ENCODE assay signal across 24 mouse cellular contexts in genomic region chr1:181611118-181611517, GRCm38 (mm10). TPM values are rescaled to one million over a fixed set of nuclear protein-coding genes. Genes with fewer than 3 reads are reported as not detected.
DNase-seq lines count a peak whose midpoint lies in the region; ATAC-seq lines count a peak whose summit lies in the region.
"Had no signal": no experiment of that assay in that cellular context is flagged by ENCODE, and none has a peak within 500 bp of the region (broad histone marks: within the 10 kb centered on the region; RNA-seq: fewer than 3 reads in every experiment).

No protein-coding gene starts in this region.

- no peak overlapping the region for H3K9ac ChIP-seq in hindbrain, embryonic 13.5 days
- no peak overlapping the region for H3K9ac ChIP-seq in lung, embryonic 16.5 days (ENCODE audit: low read length)
- H3K9ac ChIP-seq in embryonic facial prominence, embryonic 11.5 days (replicated peaks; ENCODE audit: low read length) = no peak overlapping the region
- H3K9ac ChIP-seq in limb, embryonic 13.5 days = no peak overlapping the region
- no peak overlapping the region for H3K9ac ChIP-seq in forebrain, embryonic 16.5 days (replicated peaks; ENCODE audit: low read depth, low read length)
- H3K9ac ChIP-seq: embryonic facial prominence, embryonic 13.5 days; forebrain, embryonic 15.5 days; heart, embryonic 12.5 days; liver, postnatal 0 days; midbrain, embryonic 13.5 days; neural tube, embryonic 13.5 days; stomach, embryonic 15.5 days had no signal

- no peak overlapping the region for H3K27ac ChIP-seq in hindbrain, embryonic 10.5 days
- H3K27ac ChIP-seq in hindbrain, embryonic 13.5 days = no peak overlapping the region
- H3K27ac ChIP-seq in lung, embryonic 16.5 days (ENCODE audit: low read length) = no peak overlapping the region
- no peak overlapping the region for H3K27ac ChIP-seq in embryonic facial prominence, embryonic 11.5 days (replicated peaks; ENCODE audit: low read depth, low read length)
- no peak overlapping the region for H3K27ac ChIP-seq in limb, embryonic 13.5 days
- H3K27ac ChIP-seq in forebrain, embryonic 16.5 days (ENCODE audit: low read length) = no peak overlapping the region
- H3K27ac ChIP-seq: embryonic facial prominence, embryonic 13.5 days; forebrain, embryonic 15.5 days; midbrain, embryonic 13.5 days; neural tube, embryonic 13.5 days; stomach, embryonic 15.5 days had no signal

- WGBS in hindbrain, embryonic 10.5 days = 71% methylated on average over 3 of the region's 3 CpGs
- WGBS in hindbrain, embryonic 13.5 days = 77% methylated on average over 3 of the region's 3 CpGs
- WGBS in lung, embryonic 16.5 days = 34% methylated on average over 3 of the region's 3 CpGs
- WGBS in embryonic facial prominence, embryonic 11.5 days = 44% methylated on average over 3 of the region's 3 CpGs
- WGBS in limb, embryonic 13.5 days = 20% methylated on average over 3 of the region's 3 CpGs
- 72% methylated on average over 3 of the region's 3 CpGs for whole genome bisulfite sequencing in forebrain, embryonic 16.5 days

- H3K4me3 ChIP-seq in hindbrain, embryonic 10.5 days = no peak overlapping the region
- H3K4me3 ChIP-seq in hindbrain, embryonic 13.5 days = no peak overlapping the region
- H3K4me3 ChIP-seq in lung, embryonic 16.5 days (ENCODE audit: low read length) = no peak overlapping the region
- no peak overlapping the region for H3K4me3 ChIP-seq in embryonic facial prominence, embryonic 11.5 days (ENCODE audit: low read depth, low read length)
- no peak overlapping the region for H3K4me3 ChIP-seq in limb, embryonic 13.5 days
- no peak overlapping the region for H3K4me3 ChIP-seq in forebrain, embryonic 16.5 days (replicated peaks; ENCODE audit: low read length)
- H3K4me3 ChIP-seq: embryonic facial prominence, embryonic 13.5 days; forebrain, embryonic 15.5 days; heart, embryonic 12.5 days; midbrain, embryonic 13.5 days; neural tube, embryonic 13.5 days; stomach, embryonic 15.5 days had no signal

- H3K4me2 ChIP-seq in hindbrain, embryonic 13.5 days = no peak overlapping the region
- H3K4me2 ChIP-seq in lung, embryonic 16.5 days (ENCODE audit: low read depth, low read length) = no peak overlapping the region
- no peak overlapping the region for H3K4me2 ChIP-seq in embryonic facial prominence, embryonic 11.5 days (ENCODE audit: low read depth, low read length)
- H3K4me2 ChIP-seq in limb, embryonic 13.5 days (replicated peaks) = no peak overlapping the region
- no peak overlapping the region for H3K4me2 ChIP-seq in forebrain, embryonic 16.5 days (ENCODE audit: low read length)
- H3K4me2 ChIP-seq: embryonic facial prominence, embryonic 13.5 days; forebrain, embryonic 15.5 days; heart, embryonic 12.5 days; midbrain, embryonic 13.5 days; neural tube, embryonic 13.5 days; stomach, embryonic 15.5 days had no signal

- peak; percentile 9 for DNase-seq in hindbrain, embryonic 10.5 days (ENCODE audit: low spot score)
- DNase-seq in lung, postnatal 10 days = no peak
- peak; percentile 64 for DNase-seq in embryonic facial prominence, embryonic 11.5 days (ENCODE audit: low spot score)
- DNase-seq in ovary, postnatal 36 days (ENCODE audit: low spot score) = no peak
- DNase-seq: adrenal gland, postnatal 14 days; cerebellum, adult 18-20 months; cerebellum, postnatal 25 days; heart, postnatal 14 days; kidney, adult 11 months; liver, postnatal 0 days; thymus, adult 2 months had no signal

- H3K36me3 ChIP-seq in hindbrain, embryonic 10.5 days = no peaks in the 10 kb centered on the region
- H3K36me3 ChIP-seq in hindbrain, embryonic 13.5 days = no peaks in the 10 kb centered on the region
- H3K36me3 ChIP-seq in lung, embryonic 16.5 days (ENCODE audit: control insufficient read depth, insufficient read depth, low read length) = no peaks in the 10 kb centered on the region
- no peaks in the 10 kb centered on the region for H3K36me3 ChIP-seq in embryonic facial prominence, embryonic 11.5 days (replicated peaks; ENCODE audit: control insufficient read depth, insufficient read depth, low read depth, low read length)
- H3K36me3 ChIP-seq in limb, embryonic 13.5 days = no peaks in the 10 kb centered on the region
- no peaks in the 10 kb centered on the region for H3K36me3 ChIP-seq in forebrain, embryonic 16.5 days (ENCODE audit: control insufficient read depth, insufficient read depth)
- H3K36me3 ChIP-seq: embryonic facial prominence, embryonic 13.5 days; forebrain, embryonic 15.5 days; G1E; heart, embryonic 12.5 days; midbrain, embryonic 13.5 days; neural tube, embryonic 13.5 days; stomach, embryonic 15.5 days had no signal

- H3K9me3 ChIP-seq in hindbrain, embryonic 10.5 days = no peaks in the 10 kb centered on the region
- H3K9me3 ChIP-seq in hindbrain, embryonic 13.5 days = no peaks in the 10 kb centered on the region
- H3K9me3 ChIP-seq in lung, embryonic 16.5 days (ENCODE audit: control insufficient read depth, low read length) = no peaks in the 10 kb centered on the region
- no peaks in the 10 kb centered on the region for H3K9me3 ChIP-seq in embryonic facial prominence, embryonic 11.5 days (replicated peaks; ENCODE audit: control insufficient read depth, low read length)
- no peaks in the 10 kb centered on the region for H3K9me3 ChIP-seq in limb, embryonic 13.5 days
- no peaks in the 10 kb centered on the region for H3K9me3 ChIP-seq in forebrain, embryonic 16.5 days (ENCODE audit: control insufficient read depth, low read length)
- H3K9me3 ChIP-seq: embryonic facial prominence, embryonic 13.5 days; forebrain, embryonic 15.5 days; G1E; heart, embryonic 12.5 days; midbrain, embryonic 13.5 days; neural tube, embryonic 13.5 days; stomach, embryonic 15.5 days had no signal

- H3K27me3 ChIP-seq in hindbrain, embryonic 10.5 days (ENCODE audit: insufficient read depth, poor library complexity, severe bottlenecking) = no peaks in the 10 kb centered on the region
- no peaks in the 10 kb centered on the region for H3K27me3 ChIP-seq in hindbrain, embryonic 13.5 days
- H3K27me3 ChIP-seq in lung, embryonic 16.5 days (ENCODE audit: control insufficient read depth, insufficient read depth, low read depth, low read length) = no peaks in the 10 kb centered on the region
- H3K27me3 ChIP-seq in embryonic facial prominence, embryonic 11.5 days (ENCODE audit: control insufficient read depth, insufficient read depth, low read length) = no peaks in the 10 kb centered on the region
- peaks cover 7% of the 10 kb centered on the region for H3K27me3 ChIP-seq in limb, embryonic 13.5 days
- no peaks in the 10 kb centered on the region for H3K27me3 ChIP-seq in forebrain, embryonic 16.5 days (replicated peaks; ENCODE audit: control insufficient read depth, insufficient read depth, low read length)
- H3K27me3 ChIP-seq: embryonic facial prominence, embryonic 13.5 days; forebrain, embryonic 15.5 days; heart, embryonic 12.5 days; midbrain, embryonic 13.5 days; neural tube, embryonic 13.5 days; stomach, embryonic 15.5 days had no signal

- H3K4me1 ChIP-seq in hindbrain, embryonic 10.5 days (replicated peaks) = no peaks in the 10 kb centered on the region
- no peaks in the 10 kb centered on the region for H3K4me1 ChIP-seq in hindbrain, embryonic 13.5 days (replicated peaks)
- H3K4me1 ChIP-seq in lung, embryonic 16.5 days (replicated peaks; ENCODE audit: control insufficient read depth, insufficient read depth, low read length) = peaks cover 3% of the 10 kb centered on the region; the same call in 1 of the 2 replicates
- no peaks in the 10 kb centered on the region for H3K4me1 ChIP-seq in embryonic facial prominence, embryonic 11.5 days (ENCODE audit: control insufficient read depth, insufficient read depth, low read length)
- peaks cover 10% of the 10 kb centered on the region; the same call in 1 of the 2 replicates for H3K4me1 ChIP-seq in limb, embryonic 13.5 days
- H3K4me1 ChIP-seq in forebrain, embryonic 16.5 days (replicated peaks; ENCODE audit: control insufficient read depth, insufficient read depth, low read length) = peaks cover 4% of the 10 kb centered on the region; the same call in 1 of the 2 replicates
- H3K4me1 ChIP-seq: forebrain, embryonic 15.5 days; heart, embryonic 12.5 days; midbrain, embryonic 13.5 days; neural tube, embryonic 13.5 days; stomach, embryonic 15.5 days had no signal

- no peak for ATAC-seq in hindbrain, embryonic 13.5 days (ENCODE audit: low FRiP score)
- peak; percentile 17; the same call in 1 of the 2 replicates for ATAC-seq in lung, embryonic 16.5 days (ENCODE audit: low read depth)
- ATAC-seq in embryonic facial prominence, embryonic 11.5 days (replicated peaks; ENCODE audit: insufficient number of reproducible peaks, low FRiP score, low TSS enrichment, low read depth) = no peak; the same call in 1 of the 2 replicates
- 0 out of 2 replicates have a peak, but pooled peaks have one; percentile 32 for ATAC-seq in limb, embryonic 13.5 days (ENCODE audit: low FRiP score, low read depth)
- ATAC-seq in forebrain, embryonic 16.5 days = no peak
- ATAC-seq: forebrain, embryonic 15.5 days; hindbrain, embryonic 16.5 days; liver, postnatal 0 days; midbrain, embryonic 13.5 days had no signal

RNA-seq across cellular contexts. Expression of gene Dnah14, which starts 34.8 kb away (rescaled TPM):
- 1.0 and 1.1 TPM in 2 replicates for polyA plus RNA-seq in hindbrain, embryonic 10.5 days (2016; fragmentation: Nextera tagmentation; extraction: Ambion mirVana)
- polyA plus RNA-seq in hindbrain, embryonic 13.5 days (2015; fragmentation: Nextera tagmentation; extraction: Ambion mirVana) = 0.65 TPM in 2 replicates
- 0.94 and 1.7 TPM in 2 replicates for polyA plus RNA-seq in lung, embryonic 16.5 days (2015; fragmentation: Nextera tagmentation; extraction: Ambion mirVana)
- polyA plus RNA-seq in embryonic facial prominence, embryonic 11.5 days (2014; fragmentation: Nextera tagmentation; extraction: Ambion mirVana) = 1.6 and 1.9 TPM in 2 replicates
- polyA plus RNA-seq in limb, embryonic 13.5 days (2015; fragmentation: Nextera tagmentation; extraction: Ambion mirVana) = 1.1 and 1.5 TPM in 2 replicates
- polyA plus RNA-seq in forebrain, embryonic 16.5 days (2015; fragmentation: Nextera tagmentation; extraction: Ambion mirVana) = 0.42 and 0.51 TPM in 2 replicates
- polyA plus RNA-seq: G1E; liver, adult 2 months had no signal

Comparison
In these comparisons a context has a peak if more than half of its experiments do, and no peak if none do; other contexts are left out.
1. DNase-seq: peak in hindbrain, embryonic 10.5 days (single experiment) and embryonic facial prominence, embryonic 11.5 days (single experiment); none in lung, postnatal 10 days (single experiment) and ovary, postnatal 36 days (single experiment).
2. ATAC-seq: peak in lung, embryonic 16.5 days (single experiment) and limb, embryonic 13.5 days (single experiment); none in hindbrain, embryonic 13.5 days (single experiment), embryonic facial prominence, embryonic 11.5 days (single experiment) and forebrain, embryonic 16.5 days (single experiment).